Mouse (Mus musculus): ENCODE results near the gene Arf6.

DNA sequence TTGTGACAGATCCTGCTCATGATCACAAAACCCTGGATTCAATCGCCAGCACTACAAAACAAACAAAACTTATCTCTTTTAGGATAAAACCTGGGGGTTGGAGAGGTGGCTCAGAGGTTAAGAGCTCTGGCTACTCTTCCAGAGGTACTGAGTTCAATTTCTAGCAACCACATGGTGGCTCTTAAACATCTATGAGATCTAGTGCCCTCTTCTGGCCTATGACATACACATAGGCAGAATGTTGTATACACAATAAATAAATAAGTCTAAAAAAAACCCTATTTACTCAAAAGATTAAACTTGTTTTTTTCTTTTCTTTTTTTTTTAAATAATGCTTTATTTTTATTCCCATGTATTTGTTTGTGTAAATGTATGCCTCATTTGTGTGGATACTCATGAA lies 20.3 kb upstream of the Arf6 start:
- TF ChIP-seq POLR2A (IDR thresholded peaks at IDR 0.05; ENCODE audit: borderline replicate concordance, insufficient read depth, low read length): no peak
- no peak for TF ChIP-seq CTCF (IDR thresholded peaks at IDR 0.05; ENCODE audit: borderline replicate concordance, insufficient read depth, low read depth, low read length)

All from cerebellum, adult 2 months (tissue).